Mouse (Mus musculus): ENCODE data around the gene Gprc5d.

DNA sequence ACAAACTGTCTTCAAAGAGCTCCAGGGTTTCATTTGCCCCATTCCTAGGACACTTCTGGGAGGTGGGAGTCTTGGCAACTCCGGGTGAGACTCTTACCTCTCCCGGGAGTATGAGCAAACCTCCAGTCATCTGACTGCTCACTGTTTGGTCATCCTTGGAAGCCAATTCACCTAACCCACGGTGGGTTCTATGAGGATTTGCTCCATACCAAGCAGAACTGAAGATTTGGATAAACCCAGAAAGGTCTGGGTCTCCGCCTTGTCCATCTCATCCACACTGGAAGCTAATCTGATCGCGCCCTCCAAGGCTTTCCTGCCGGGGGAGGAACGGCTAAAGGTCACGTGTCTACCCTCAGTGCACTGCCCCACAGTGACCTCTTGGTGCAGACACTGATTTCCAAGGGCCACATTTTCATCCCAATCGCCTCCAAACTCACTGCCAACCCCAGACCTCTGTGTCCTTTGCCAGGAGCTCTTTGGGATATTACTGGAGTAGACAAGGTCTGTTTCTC is 34.0 kb downstream of the Gprc5d start:
- TF ChIP-seq POLR2AphosphoS5 (IDR thresholded peaks at IDR 0.05; ENCODE audit: insufficient replicate concordance, low read depth, low read length) (no peak), TAL1 (conservative IDR thresholded peaks at IDR 0.05; ENCODE audit: low read depth, low read length) (no peak), GATA1 (IDR thresholded peaks at IDR 0.05; ENCODE audit: borderline replicate concordance, low read length) (no peak)

All from G1E (cell line).